Mouse (Mus musculus) bone marrow, adult 2 months (tissue): Measurements from ENCODE around the gene Ddx4. TPM values are rescaled to one million over a fixed set of nuclear protein-coding genes. Genes with fewer than 3 reads are reported as not detected.

Source experiments
- H3K27ac ChIP-seq: fragments of 200-500 bp; 2 replicates; pipeline ENCODE4 v1.5.1; 2012; ENCODE audit warnings: low read depth, mild to moderate bottlenecking, control low read depth, inconsistent platforms, low read length; ENCODE audit not compliant: control insufficient read depth, poor library complexity, insufficient read depth
- H3K4me1 ChIP-seq: fragments of 200-500 bp; 2 replicates; pipeline ENCODE4 v1.6.1; 2011; ENCODE audit warnings: low read length; ENCODE audit not compliant: control insufficient read depth, insufficient read depth
- H3K4me3 ChIP-seq: fragments of 200-500 bp; replicated peaks from 2 replicates; pipeline ENCODE3; 2011; ENCODE audit warnings: mild to moderate bottlenecking, low read depth, low read length, control low read depth; ENCODE audit not compliant: control insufficient read depth
- CTCF ChIP-seq: fragments of 200-500 bp; IDR thresholded peaks from 2 replicates; pipeline ENCODE4 v1.5.1; 2011; ENCODE audit warnings: low read length, control low read depth; ENCODE audit not compliant: control insufficient read depth, insufficient read depth
- POLR2A ChIP-seq: fragments of 200-500 bp; IDR thresholded peaks from 2 replicates; pipeline ENCODE4 v1.6.1; 2011; ENCODE audit warnings: low read depth, mild to moderate bottlenecking, control low read depth, low read length, borderline replicate concordance; ENCODE audit not compliant: control insufficient read depth
- WGBS: fragments of 180-500 bp; shearing (Covaris S2); methylation state at CpG from one replicate; pipeline ENCODE4 v1.1.7; 2018; 5-methylcytosine and 5-hydroxymethylcytosine counted together
- polyA plus RNA-seq: library from polyadenylated mRNA; stranded (reverse); fragments of >200 nt; gene quantifications from 2 replicates; pipeline ENCODE4 v1.2.4, GENCODE M21; 2011; ENCODE audit warnings: low replicate concordance; ENCODE audit not compliant: missing spikeins, insufficient read depth, insufficient read length

Ddx4 gene
- polyA plus RNA-seq: 1.6 and 1.7 TPM in 2 replicates

- Histone ChIP-seq H3K4me3 (no peak within 1 kb of the TSS), H3K27ac (no peak within 1 kb of the TSS), H3K4me1 (no peaks in the 10 kb centered on the region)
- TF ChIP-seq CTCF: no peak
- 96% methylated on average over 45 of the region's 45 CpGs for WGBS
Observed at GRCm38 (mm10) chr13:112652205-112652604, at the start of gene Ddx4. TSS of gene Ddx4 (minus strand) at chr13:112652475.

GRCm38 (mm10) chr13:112701256-112701655 lies 49.0 kb upstream of the Ddx4 start:
- 88% methylated on average over 8 of the region's 8 CpGs for WGBS
- TF ChIP-seq POLR2A (no peak), CTCF (no peak)
- H3K4me1 ChIP-seq: no peaks in the 10 kb centered on the region; the same call in 1 of the 2 replicates
- H3K4me3 ChIP-seq: no peak overlapping the region
- no peak overlapping the region for H3K27ac ChIP-seq

- WGBS: 89% methylated on average over 8 of the region's 8 CpGs
- Histone ChIP-seq H3K27ac (no peak overlapping the region), H3K4me1 (peaks cover 1% of the 10 kb centered on the region; the same call in 1 of the 2 replicates), H3K4me3 (no peak overlapping the region)
- TF ChIP-seq CTCF (no peak), POLR2A (no peak)
Observed at GRCm38 (mm10) chr13:112695526-112696240, 43.4 kb upstream of the Ddx4 start.

DNA sequence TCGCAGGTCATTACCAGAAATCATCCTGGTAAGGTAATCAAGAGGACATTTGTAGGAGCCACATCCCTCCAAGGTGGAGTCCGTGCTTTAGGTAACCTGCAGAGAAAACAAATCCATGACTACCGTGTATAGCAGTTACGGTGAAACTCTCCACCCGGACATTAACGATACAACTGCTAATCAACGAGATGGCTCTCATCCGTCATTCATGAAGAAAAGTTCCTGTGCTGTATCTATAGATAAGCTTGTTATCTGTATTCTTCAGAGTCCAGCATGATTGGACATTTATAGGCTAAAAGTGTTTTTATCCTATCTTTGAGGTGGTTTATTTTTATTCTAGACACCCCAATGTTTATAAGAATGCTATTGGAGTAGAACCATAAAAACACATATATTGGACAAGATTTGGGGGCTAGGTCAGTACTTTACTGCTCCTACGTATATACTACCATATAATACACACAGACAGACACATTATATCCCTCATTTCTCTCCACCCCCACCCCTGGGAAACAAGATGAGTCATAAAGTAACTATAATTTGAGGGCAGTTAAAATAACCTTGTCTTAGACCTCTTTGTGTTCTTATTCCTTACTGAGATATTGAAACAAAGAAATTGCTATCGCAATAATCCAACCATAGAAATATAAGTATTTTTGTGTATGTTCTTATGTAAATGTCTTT lies 40.7 kb upstream of the Ddx4 start:
- WGBS: 69% methylated on average over 10 of the region's 10 CpGs
- TF ChIP-seq CTCF: no peak
- TF ChIP-seq POLR2A: no peak
- Histone ChIP-seq H3K27ac (no peak overlapping the region), H3K4me1 (peaks cover 1% of the 10 kb centered on the region; the same call in 1 of the 2 replicates), H3K4me3 (no peak overlapping the region)

- Histone ChIP-seq H3K4me1 (no peaks in the 10 kb centered on the region), H3K4me3 (no peak overlapping the region), H3K27ac (no peak overlapping the region)
- WGBS: 64% methylated on average over 2 of the region's 2 CpGs
- no peak for TF ChIP-seq POLR2A
- no peak for TF ChIP-seq CTCF
Observed at GRCm38 (mm10) chr13:112686155-112686554, 33.9 kb upstream of the Ddx4 start.

- H3K4me1 ChIP-seq: no peaks in the 10 kb centered on the region
- H3K4me3 ChIP-seq: no peak overlapping the region
- 92% methylated on average over 6 of the region's 6 CpGs for WGBS
- TF ChIP-seq POLR2A (no peak), CTCF (no peak)
- H3K27ac ChIP-seq: no peak overlapping the region
Observed at GRCm38 (mm10) chr13:112683970-112684369, 31.7 kb upstream of the Ddx4 start.

- 88% methylated on average over 2 of the region's 2 CpGs for WGBS
- no peaks in the 10 kb centered on the region for H3K4me1 ChIP-seq
- TF ChIP-seq CTCF: no peak
- no peak for TF ChIP-seq POLR2A
- H3K27ac ChIP-seq: no peak overlapping the region
- no peak overlapping the region for H3K4me3 ChIP-seq
Observed at GRCm38 (mm10) chr13:112683312-112683711, 31.0 kb upstream of the Ddx4 start.

DNA sequence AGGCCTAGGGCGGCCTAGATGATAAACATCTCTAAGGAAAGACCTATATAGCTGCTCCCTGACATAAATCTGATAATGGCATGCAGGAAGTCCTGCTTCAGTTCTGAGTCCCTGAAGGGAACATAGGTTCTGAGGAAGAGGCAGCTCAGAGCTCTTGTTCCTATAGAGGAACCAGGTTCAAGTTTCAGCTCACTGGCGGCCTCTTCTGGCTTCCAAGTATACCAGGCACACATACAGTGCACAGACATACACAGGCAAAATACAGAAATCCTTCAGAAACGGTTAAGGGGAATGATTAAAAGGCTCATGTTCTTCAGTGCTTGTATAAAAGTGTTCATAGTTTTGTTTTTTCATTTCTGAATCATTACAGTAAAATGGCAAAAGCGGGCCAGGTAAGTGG lies 25.9 kb upstream of the Ddx4 start:
- Histone ChIP-seq H3K4me1 (no peaks in the 10 kb centered on the region), H3K4me3 (no peak overlapping the region), H3K27ac (no peak overlapping the region)
- 93% methylated on average over 4 of the region's 4 CpGs for WGBS
- no peak for TF ChIP-seq CTCF
- no peak for TF ChIP-seq POLR2A
